Mouse (Mus musculus) cerebellum, postnatal 10 days (tissue): ENCODE measurements around the gene Nol9.
"Not testable (repeated sequence)": the region's sequence is repeated elsewhere in the genome, so short reads cannot be mapped to it uniquely, and the experiment has no call there.

Experiments used
- DNase-seq, 2 experiments: peaks; one replicate each; pipeline ENCODE4 v3.0.0; 2021; ENCODE audit warnings: mixed read lengths in 2 of 2

Nol9 gene

GRCm38 (mm10) chr4:152011171-152011760, 27.9 kb upstream of the Nol9 start:
- DNase-seq = no peak

- DNase-seq = no peak
Observed at GRCm38 (mm10) chr4:152012109-152012508, 27.0 kb upstream of the Nol9 start.

GRCm38 (mm10) chr4:152013036-152013813, 25.9 kb upstream of the Nol9 start:
- no peak for DNase-seq

- DNase-seq = no peak
Observed at GRCm38 (mm10) chr4:152019073-152019472, 20.0 kb upstream of the Nol9 start.

- DNase-seq = no peak
Observed at GRCm38 (mm10) chr4:152020024-152020423, 19.1 kb upstream of the Nol9 start.

- DNase-seq = no peak
Observed at GRCm38 (mm10) chr4:152021568-152022097, 17.5 kb upstream of the Nol9 start.

- peak; percentile 39 to 60 for DNase-seq
Observed at GRCm38 (mm10) chr4:152022506-152022905, 16.6 kb upstream of the Nol9 start.

GRCm38 (mm10) chr4:152024525-152024924, 14.6 kb upstream of the Nol9 start:
- DNase-seq = no peak

- no peak for DNase-seq
Observed at GRCm38 (mm10) chr4:152026751-152027508, 12.2 kb upstream of the Nol9 start.

GRCm38 (mm10) chr4:152027524-152027923, 11.6 kb upstream of the Nol9 start, which contains the start of gene Zbtb48:
Gene Zbtb48 (minus strand): TSS chr4:152027671.
- peak; percentile 96 to 98 for DNase-seq

GRCm38 (mm10) chr4:152028456-152028855, 10.7 kb upstream of the Nol9 start:
- DNase-seq = no peak

GRCm38 (mm10) chr4:152029087-152029486, 10.0 kb upstream of the Nol9 start:
- peak; percentile 40 to 45 for DNase-seq

- DNase-seq = peak in 1 of 2 experiments; percentile 12
Observed at GRCm38 (mm10) chr4:152029997-152030396, 9.1 kb upstream of the Nol9 start.

- no peak for DNase-seq
Observed at GRCm38 (mm10) chr4:152032922-152033321, 6.2 kb upstream of the Nol9 start.

- not testable (repeated sequence) for DNase-seq
Observed at GRCm38 (mm10) chr4:152036464-152036863, 2.7 kb upstream of the Nol9 start.

GRCm38 (mm10) chr4:152038225-152038984, 716 bp upstream of the Nol9 start, which contains the start of gene Tas1r1:
Gene Tas1r1 (minus strand): TSS chr4:152038568.
- DNase-seq = peak; percentile 44 to 51

GRCm38 (mm10) chr4:152039831-152040310, 750 bp downstream of the Nol9 start:
- DNase-seq = no peak

- no peak for DNase-seq
Observed at GRCm38 (mm10) chr4:152041924-152042641, 3.0 kb downstream of the Nol9 start.

GRCm38 (mm10) chr4:152043171-152043570, 4.0 kb downstream of the Nol9 start:
- no peak for DNase-seq

GRCm38 (mm10) chr4:152044609-152045008, 5.5 kb downstream of the Nol9 start:
- DNase-seq = no peak

GRCm38 (mm10) chr4:152062390-152063110, 23.4 kb downstream of the Nol9 start:
- peak in 1 of 2 experiments; percentile 33 for DNase-seq
